Mouse (Mus musculus) MEL (cell line): Measurements from ENCODE around the gene Fam228a. TPM values are rescaled to one million over a fixed set of nuclear protein-coding genes. Genes with fewer than 3 reads are reported as not detected.

Experiments used
- DNase-seq: peaks from one replicate; pipeline ENCODE4 v3.0.0; 2011; ENCODE audit warnings: low read depth, low spot score
- H3K27ac ChIP-seq: 2 replicates; pipeline ENCODE4 v1.5.1; 2012; ENCODE audit warnings: low read depth, mild to moderate bottlenecking, control low read depth, low read length, moderate library complexity; ENCODE audit not compliant: control insufficient read depth
- H3K27me3 ChIP-seq, 2 experiments: fragments of 150-350 bp in 1 of 2; sonication (generic) in 1 of 2; 2 replicates each; pipeline ENCODE4 v1.6.1; 2012; ENCODE audit warnings: low read length in 2 of 2, mild to moderate bottlenecking in 2 of 2, improper control_type of control experiment in 1 of 2, moderate library complexity in 1 of 2; ENCODE audit not compliant: insufficient read depth in 2 of 2, control insufficient read depth in 1 of 2
- H3K36me3 ChIP-seq, 2 experiments: 2 replicates each; pipeline ENCODE4 v1.6.1; 2012 to 2014; ENCODE audit warnings: low read length in 2 of 2, improper control_type of control experiment in 1 of 2, inconsistent platforms in 1 of 2, mild to moderate bottlenecking in 1 of 2; ENCODE audit not compliant: insufficient read depth in 2 of 2, control insufficient read depth in 1 of 2
- H3K4me1 ChIP-seq, 2 experiments: fragments of 150-350 bp in 1 of 2; sonication (generic) in 1 of 2; 2 replicates each; pipeline ENCODE4 v1.6.1; 2012; ENCODE audit warnings: low read length in 2 of 2, improper control_type of control experiment in 1 of 2, mild to moderate bottlenecking in 1 of 2; ENCODE audit not compliant: insufficient read depth in 2 of 2, control insufficient read depth in 1 of 2
- H3K4me3 ChIP-seq, 2 experiments: fragments of 150-350 bp in 1 of 2; sonication (generic) in 1 of 2; 2 replicates each; pipeline ENCODE4 v1.5.1; 2012; ENCODE audit warnings: low read depth in 2 of 2, low read length in 2 of 2, mild to moderate bottlenecking in 2 of 2, moderate library complexity in 2 of 2, control low read depth in 1 of 2, improper control_type of control experiment in 1 of 2; ENCODE audit not compliant: control insufficient read depth in 1 of 2, insufficient read depth in 1 of 2
- H3K79me2 ChIP-seq: 2 replicates; pipeline ENCODE4 v1.6.1; 2012; ENCODE audit warnings: mild to moderate bottlenecking, low read length, moderate library complexity; ENCODE audit not compliant: control insufficient read depth, poor library complexity, insufficient read depth
- H3K9ac ChIP-seq: 2 replicates; pipeline ENCODE4 v1.6.1; 2012; ENCODE audit warnings: low read depth, mild to moderate bottlenecking, control low read depth, low read length, moderate library complexity; ENCODE audit not compliant: control insufficient read depth, poor library complexity, severe bottlenecking
- H3K9me3 ChIP-seq: fragments of 150-350 bp; sonication (generic); replicated peaks from 2 replicates; pipeline ENCODE4 v1.6.1; 2012; ENCODE audit warnings: mild to moderate bottlenecking, low read length, improper control_type of control experiment, moderate library complexity; ENCODE audit not compliant: insufficient read depth
- CHD1 ChIP-seq: IDR thresholded peaks from 2 replicates; pipeline ENCODE4 v1.6.1; 2012; ENCODE audit warnings: low read depth, mild to moderate bottlenecking, inconsistent platforms, low read length, improper control_type of control experiment
- CHD2 ChIP-seq: IDR thresholded peaks from 2 replicates; pipeline ENCODE4 v1.6.1; 2011; ENCODE audit warnings: low read length, improper control_type of control experiment
- CTCF ChIP-seq, 3 experiments: IDR thresholded peaks in 2 of 3; conservative IDR thresholded peaks in 1 of 3; 2 replicates each; pipeline ENCODE4 v1.5.1; 2011 to 2012; ENCODE audit warnings: low read length in 3 of 3, low read depth in 2 of 3, mild to moderate bottlenecking in 2 of 3, improper control_type of control experiment in 1 of 3, inconsistent platforms in 1 of 3, mixed read lengths in 1 of 3, moderate library complexity in 1 of 3; ENCODE audit not compliant: control insufficient read depth in 1 of 3, insufficient read depth in 1 of 3, poor library complexity in 1 of 3, severe bottlenecking in 1 of 3
- E2F4 ChIP-seq: IDR thresholded peaks from 2 replicates; pipeline ENCODE4 v1.6.1; 2011; ENCODE audit warnings: low read depth, low read length, improper control_type of control experiment, borderline replicate concordance
- ELF1 ChIP-seq: IDR thresholded peaks from 2 replicates; pipeline ENCODE4 v1.6.1; 2014; ENCODE audit warnings: low read depth, mild to moderate bottlenecking, inconsistent platforms, low read length, improper control_type of control experiment, moderate library complexity
- EP300 ChIP-seq, 2 experiments: IDR thresholded peaks; 2 replicates each; pipeline ENCODE4 v1.6.1; 2011; ENCODE audit warnings: improper control_type of control experiment in 2 of 2, low read length in 2 of 2, low read depth in 1 of 2, mild to moderate bottlenecking in 1 of 2
- ETS1 ChIP-seq: IDR thresholded peaks from 2 replicates; pipeline ENCODE4 v1.6.1; 2012; ENCODE audit warnings: low read depth, mild to moderate bottlenecking, inconsistent platforms, low read length, improper control_type of control experiment, moderate library complexity
- GABPA ChIP-seq: IDR thresholded peaks from 2 replicates; pipeline ENCODE4 v1.6.1; 2012; ENCODE audit warnings: low read depth, mild to moderate bottlenecking, inconsistent platforms, low read length, improper control_type of control experiment, moderate library complexity
- HCFC1 ChIP-seq: IDR thresholded peaks from 2 replicates; pipeline ENCODE4 v1.6.1; 2012; ENCODE audit warnings: low read depth, mild to moderate bottlenecking, inconsistent platforms, low read length, improper control_type of control experiment, moderate library complexity
- KAT2A ChIP-seq: conservative IDR thresholded peaks from 2 replicates; pipeline ENCODE4 v1.6.1; 2012; ENCODE audit warnings: low read depth, low read length, improper control_type of control experiment, inconsistent platforms
- MAFK ChIP-seq: IDR thresholded peaks from 2 replicates; pipeline ENCODE4 v1.6.1; 2011; ENCODE audit warnings: low read depth, mild to moderate bottlenecking, low read length, improper control_type of control experiment, borderline replicate concordance
- MEF2A ChIP-seq: IDR thresholded peaks from 2 replicates; pipeline ENCODE4 v1.6.1; 2014; ENCODE audit warnings: low read depth, mild to moderate bottlenecking, inconsistent platforms, low read length, improper control_type of control experiment; ENCODE audit not compliant: poor library complexity, insufficient replicate concordance, severe bottlenecking; ENCODE audit errors: extremely low read depth
- MXI1 ChIP-seq: IDR thresholded peaks from 2 replicates; pipeline ENCODE4 v1.6.1; 2011; ENCODE audit warnings: mild to moderate bottlenecking, low read depth, low read length, improper control_type of control experiment
- MYB ChIP-seq: IDR thresholded peaks from 2 replicates; pipeline ENCODE4 v1.6.1; 2011; ENCODE audit warnings: mild to moderate bottlenecking, low read depth, low read length, improper control_type of control experiment
- MYC ChIP-seq: IDR thresholded peaks from 2 replicates; pipeline ENCODE4 v1.6.1; 2011; ENCODE audit warnings: low read depth, mild to moderate bottlenecking, low read length, improper control_type of control experiment, moderate library complexity
- NRF1 ChIP-seq: IDR thresholded peaks from 2 replicates; pipeline ENCODE4 v1.6.1; 2014; ENCODE audit warnings: low read depth, mild to moderate bottlenecking, inconsistent platforms, low read length, improper control_type of control experiment, moderate library complexity; ENCODE audit not compliant: poor library complexity, insufficient read depth, severe bottlenecking
- POLR2AphosphoS2 ChIP-seq: IDR thresholded peaks from 2 replicates; pipeline ENCODE4 v1.6.1; 2011; ENCODE audit warnings: low read length, improper control_type of control experiment
- POLR2AphosphoS5 ChIP-seq: IDR thresholded peaks from 2 replicates; pipeline ENCODE4 v1.6.1; 2012; ENCODE audit warnings: low read depth, borderline replicate concordance, mild to moderate bottlenecking, inconsistent platforms, low read length, moderate library complexity, mixed read lengths
- RAD21 ChIP-seq: IDR thresholded peaks from 2 replicates; pipeline ENCODE4 v1.6.1; 2011; ENCODE audit warnings: mild to moderate bottlenecking, low read depth, low read length, improper control_type of control experiment
- RCOR1 ChIP-seq: IDR thresholded peaks from 2 replicates; pipeline ENCODE4 v1.6.1; 2012; ENCODE audit warnings: low read depth, mild to moderate bottlenecking, inconsistent platforms, low read length, improper control_type of control experiment
- SIN3A ChIP-seq: IDR thresholded peaks from 2 replicates; pipeline ENCODE4 v1.6.1; 2012; ENCODE audit warnings: low read length, improper control_type of control experiment, inconsistent platforms
- SMC3 ChIP-seq: IDR thresholded peaks from 2 replicates; pipeline ENCODE4 v1.6.1; 2011; ENCODE audit warnings: low read depth, low read length, improper control_type of control experiment
- TAL1 ChIP-seq: IDR thresholded peaks from 2 replicates; pipeline ENCODE4 v1.6.1; 2012; ENCODE audit warnings: mild to moderate bottlenecking, inconsistent platforms, low read length, moderate library complexity, mixed read lengths
- TBP ChIP-seq: IDR thresholded peaks from 2 replicates; pipeline ENCODE4 v1.8.0; 2011; ENCODE audit warnings: low read depth, low read length, improper control_type of control experiment
- TCF12 ChIP-seq: IDR thresholded peaks from 2 replicates; pipeline ENCODE4 v1.6.1; 2014; ENCODE audit warnings: low read depth, mild to moderate bottlenecking, inconsistent platforms, low read length, improper control_type of control experiment, moderate library complexity
- UBTF ChIP-seq: IDR thresholded peaks from 2 replicates; pipeline ENCODE4 v1.6.1; 2012; ENCODE audit warnings: low read depth, mild to moderate bottlenecking, inconsistent platforms, low read length, improper control_type of control experiment, moderate library complexity, borderline replicate concordance; ENCODE audit not compliant: insufficient read depth
- USF1 ChIP-seq: IDR thresholded peaks from 2 replicates; pipeline ENCODE4 v1.6.1; 2014; ENCODE audit warnings: low read depth, mild to moderate bottlenecking, inconsistent platforms, low read length, improper control_type of control experiment, moderate library complexity
- USF2 ChIP-seq, 2 experiments: IDR thresholded peaks; 2 replicates each; pipeline ENCODE4 v1.6.1; 2011 to 2012; ENCODE audit warnings: improper control_type of control experiment in 2 of 2, low read length in 2 of 2, borderline replicate concordance in 1 of 2, inconsistent platforms in 1 of 2, low read depth in 1 of 2, mild to moderate bottlenecking in 1 of 2; ENCODE audit not compliant: insufficient read depth in 1 of 2
- ZC3H11A ChIP-seq: IDR thresholded peaks from 2 replicates; pipeline ENCODE4 v1.6.1; 2012; ENCODE audit warnings: low read depth, mild to moderate bottlenecking, inconsistent platforms, low read length, improper control_type of control experiment
- ZMIZ1 ChIP-seq: IDR thresholded peaks from 2 replicates; pipeline ENCODE4 v1.6.1; 2012; ENCODE audit warnings: low read depth, mild to moderate bottlenecking, inconsistent platforms, low read length, improper control_type of control experiment, moderate library complexity
- ZNF384 ChIP-seq: IDR thresholded peaks from 2 replicates; pipeline ENCODE4 v1.6.1; 2012; ENCODE audit warnings: low read depth, mild to moderate bottlenecking, inconsistent platforms, low read length, improper control_type of control experiment
- polyA plus RNA-seq, 2 experiments: library from polyadenylated mRNA; stranded (reverse) in 1 of 2; unstranded in 1 of 2; fragments of >175 nt in 1 of 2; fragments of >200 nt in 1 of 2; gene quantifications; 2 replicates each; pipeline versions ENCODE4 v1.2.1 to v1.2.4; 2012; ENCODE audit warnings: low replicate concordance in 2 of 2, low read depth in 1 of 2; ENCODE audit not compliant: insufficient read length in 2 of 2, insufficient read depth in 1 of 2, missing spikeins in 1 of 2
- total RNA-seq: library from RNA; depleted of rRNA; stranded (reverse); fragments of 300-350 nt; gene quantifications from 2 replicates; pipeline ENCODE4 v1.2.3, GENCODE M21; 2012

Gene Fam228a
- total and polyA plus RNA-seq, 3 experiments = 0.15 to 0.33 TPM; not detected in 1

- no peaks in the 10 kb centered on the region for H3K4me1 ChIP-seq
- no peak for DNase-seq
- H3K79me2 ChIP-seq = no peaks in the 10 kb centered on the region
- no peak overlapping the region for H3K9ac ChIP-seq
- H3K27ac ChIP-seq = no peak overlapping the region
- no peaks in the 10 kb centered on the region for H3K27me3 ChIP-seq
- H3K9me3 ChIP-seq = no peaks in the 10 kb centered on the region
- no peaks in the 10 kb centered on the region for H3K36me3 ChIP-seq
- H3K4me3 ChIP-seq = no peak overlapping the region
- TF ChIP-seq ETS1 (no peak), MXI1 (no peak), RAD21 (no peak), CHD1 (no peak), E2F4 (no peak), USF1 (no peak), ZC3H11A (no peak), ZMIZ1 (no peak), NRF1 (no peak), TCF12 (no peak), CHD2 (no peak), MAFK (no peak), POLR2AphosphoS5 (no peak), HCFC1 (no peak), GABPA (no peak), RCOR1 (no peak), POLR2AphosphoS2 (no peak), USF2 (IDR thresholded peaks at IDR 0.05; ENCODE audit: borderline replicate concordance in 1 of 2, insufficient read depth in 1 of 2, low read depth in 1 of 2, low read length in 2 of 2) (no peak)
- TF ChIP-seq, all 39 proteins: peak for 0
Observed at GRCm38 (mm10) chr12:4744486-4744885, 6.3 kb upstream of the Fam228a start.

- TF ChIP-seq MEF2A = no peak
- no peak for TF ChIP-seq SIN3A
- TF ChIP-seq ZNF384 = peak; percentile 46
- no peak for TF ChIP-seq UBTF
- no peak for TF ChIP-seq MYC
- no peak for TF ChIP-seq CHD1
- TF ChIP-seq NRF1 = no peak
- TF ChIP-seq CTCF (IDR thresholded peaks at IDR 0.05 in 2 of 3, conservative IDR thresholded peaks at IDR 0.05 in 1 of 3; ENCODE audit: control insufficient read depth in 1 of 3, insufficient read depth in 1 of 3, low read depth in 2 of 3, low read length in 3 of 3, poor library complexity in 1 of 3, severe bottlenecking in 1 of 3) = peak; percentile 26 to 61 (median 29); a peak in 5 of 6 replicates
- TF ChIP-seq EP300 (IDR thresholded peaks at IDR 0.05; ENCODE audit: low read depth in 1 of 2, low read length in 2 of 2) = no peak
- no peak for TF ChIP-seq TAL1
- no peak for TF ChIP-seq MXI1
- TF ChIP-seq KAT2A = no peak
- no peak for TF ChIP-seq MYB
- peak; percentile 64 for TF ChIP-seq SMC3
- TF ChIP-seq RAD21 = peak; percentile 70
- peak; percentile 64 for TF ChIP-seq ZC3H11A
- TF ChIP-seq TBP = no peak
- TF ChIP-seq ELF1 = no peak
- Histone ChIP-seq H3K79me2 (no peaks in the 10 kb centered on the region), H3K9me3 (no peaks in the 10 kb centered on the region), H3K36me3 (no peaks in the 10 kb centered on the region), H3K4me1 (no peaks in the 10 kb centered on the region), H3K9ac (no peak overlapping the region), H3K27ac (no peak overlapping the region), H3K4me3 (no peak overlapping the region), H3K27me3 (no peaks in the 10 kb centered on the region)
- DNase-seq = peak; percentile 38
Observed at GRCm38 (mm10) chr12:4742183-4742582, 4.0 kb upstream of the Fam228a start.
